Mouse (Mus musculus) left cerebral cortex, adult 9 months (tissue): ENCODE data around the gene Ift88.
A peak's percentile ranks its signal among the peaks of the same experiment; 100 is the strongest.
"Not testable (repeated sequence)": the region's sequence is repeated elsewhere in the genome, so short reads cannot be mapped to it uniquely, and the experiment has no call there.

Source experiments
- DNase-seq, 2 experiments: peaks; one replicate each; pipeline ENCODE4 v3.0.0; 2022; ENCODE audit warnings: low spot score in 2 of 2

Gene Ift88

GRCm38 (mm10) chr14:57452516-57452915 is 28.7 kb downstream of the Ift88 start:
- no peak for DNase-seq

GRCm38 (mm10) chr14:57459883-57460282 is 36.0 kb downstream of the Ift88 start:
- no peak for DNase-seq

- DNase-seq, result not testable (repeated sequence)
Observed at GRCm38 (mm10) chr14:57460326-57460725, 36.5 kb downstream of the Ift88 start.

- no peak for DNase-seq
Observed at GRCm38 (mm10) chr14:57462871-57463270, 39.0 kb downstream of the Ift88 start.

- DNase-seq, result peak; percentile 43 to 79
Observed at GRCm38 (mm10) chr14:57475057-57475456, 51.2 kb downstream of the Ift88 start.

- DNase-seq, result no peak
Observed at GRCm38 (mm10) chr14:57482262-57482661, 58.4 kb downstream of the Ift88 start.

- DNase-seq, result no peak
Observed at GRCm38 (mm10) chr14:57484183-57484582, 60.3 kb downstream of the Ift88 start.

GRCm38 (mm10) chr14:57489696-57490095 is 65.8 kb downstream of the Ift88 start:
- no peak for DNase-seq

GRCm38 (mm10) chr14:57493840-57494239 is 70.0 kb downstream of the Ift88 start:
- DNase-seq, result no peak

GRCm38 (mm10) chr14:57503729-57504128 is 79.9 kb downstream of the Ift88 start:
- no peak for DNase-seq

GRCm38 (mm10) chr14:57509554-57509953 is 85.7 kb downstream of the Ift88 start:
- DNase-seq, result peak in 1 of 2 experiments; percentile 43

GRCm38 (mm10) chr14:57515156-57515762 is 91.4 kb downstream of the Ift88 start:
- no peak for DNase-seq

- DNase-seq, result peak in 1 of 2 experiments; percentile 56
Observed at GRCm38 (mm10) chr14:57517001-57517400, 93.1 kb downstream of the Ift88 start.

- no peak for DNase-seq
Observed at GRCm38 (mm10) chr14:57523762-57524161, 99.9 kb downstream of the Ift88 start.

- DNase-seq, result no peak
Observed at GRCm38 (mm10) chr14:57524671-57525387, 101.0 kb downstream of the Ift88 start, which contains the start of gene Il17d. Gene Il17d, plus strand, starts transcription at chr14:57524777.

GRCm38 (mm10) chr14:57525388-57526049 is 101.7 kb downstream of the Ift88 start:
- peak; percentile 71 to 80 for DNase-seq

GRCm38 (mm10) chr14:57526050-57526623 is 102.3 kb downstream of the Ift88 start:
- no peak for DNase-seq

- no peak for DNase-seq
Observed at GRCm38 (mm10) chr14:57527122-57527521, 103.3 kb downstream of the Ift88 start.

GRCm38 (mm10) chr14:57527598-57527997 is 103.7 kb downstream of the Ift88 start:
- no peak for DNase-seq

- peak; percentile 64 to 82 for DNase-seq
Observed at GRCm38 (mm10) chr14:57529086-57529785, 105.4 kb downstream of the Ift88 start.

- DNase-seq, result no peak
Observed at GRCm38 (mm10) chr14:57529786-57530515, 106.1 kb downstream of the Ift88 start.
